Mouse (Mus musculus) limb, embryonic 14.5 days (tissue): Measurements from ENCODE around the gene Lysmd3. TPM values are rescaled to one million over a fixed set of nuclear protein-coding genes. Genes with fewer than 3 reads are reported as not detected.

Experiments used
- ATAC-seq: fragments of 200-750 bp; cut with Nextera tagmentation; 2 replicates; pipeline ENCODE4 v1.8.0; 2017; ENCODE audit warnings: low read depth, moderate number of reproducible peaks, moderate TSS enrichment; ENCODE audit not compliant: low FRiP score
- DNase-seq: peaks from one replicate; pipeline ENCODE4 v3.0.0-alpha.2; 2015; ENCODE audit warnings: low spot score
- H3K27ac ChIP-seq: fragments of 300-500 bp; sonication (generic); replicated peaks from 2 replicates; pipeline ENCODE4 v1.5.1; 2014; ENCODE audit warnings: low read depth, mild to moderate bottlenecking, low read length, moderate library complexity, mixed read lengths
- H3K27me3 ChIP-seq: fragments of 300-500 bp; sonication (generic); 2 replicates; pipeline ENCODE4 v1.6.1; 2014; ENCODE audit warnings: low read length, mixed read lengths; ENCODE audit not compliant: control insufficient read depth, insufficient read depth
- H3K36me3 ChIP-seq: fragments of 300-500 bp; sonication (generic); 2 replicates; pipeline ENCODE4 v1.6.1; 2014; ENCODE audit warnings: mild to moderate bottlenecking, low read length, moderate library complexity, mixed read lengths; ENCODE audit not compliant: control insufficient read depth, insufficient read depth
- H3K4me1 ChIP-seq: fragments of 300-500 bp; sonication (generic); 2 replicates; pipeline ENCODE4 v1.6.1; 2014; ENCODE audit warnings: antibody characterized with exemption, low read length, mixed read lengths; ENCODE audit not compliant: control insufficient read depth, insufficient read depth
- H3K4me2 ChIP-seq: fragments of 300-500 bp; sonication (generic); replicated peaks from 2 replicates; pipeline ENCODE4 v1.6.1; 2014; ENCODE audit warnings: low read depth, mild to moderate bottlenecking, low read length, moderate library complexity; ENCODE audit not compliant: severe bottlenecking
- H3K4me3 ChIP-seq: fragments of 300-500 bp; sonication (generic); replicated peaks from 2 replicates; pipeline ENCODE4 v1.5.1; 2014; ENCODE audit warnings: low read length
- H3K9ac ChIP-seq: fragments of 300-500 bp; sonication (generic); 2 replicates; pipeline ENCODE4 v1.6.1; 2014; ENCODE audit warnings: mild to moderate bottlenecking, low read depth, low read length, moderate library complexity; ENCODE audit not compliant: severe bottlenecking
- H3K9me3 ChIP-seq: fragments of 300-500 bp; sonication (generic); 2 replicates; pipeline ENCODE4 v1.6.1; 2016; ENCODE audit warnings: low read length; ENCODE audit not compliant: control insufficient read depth
- POLR2A ChIP-seq: fragments of 200-500 bp; IDR thresholded peaks from 2 replicates; pipeline ENCODE4 v1.8.0; 2012; ENCODE audit warnings: inconsistent platforms, mild to moderate bottlenecking, moderate library complexity, borderline replicate concordance; ENCODE audit not compliant: insufficient read depth, insufficient read length; ENCODE audit errors: extremely low read depth
- whole genome bisulfite sequencing: fragments of 180-500 bp; shearing (Covaris S2); extraction: QIAGEN DNeasy Blood & Tissue Kit; methylation state at CpG from one replicate; pipeline ENCODE4 v1.1.7; 2014; 5-methylcytosine and 5-hydroxymethylcytosine counted together
- polyA plus RNA-seq, 2 experiments: library from polyadenylated mRNA; depleted of rRNA in 1 of 2; stranded (reverse) in 1 of 2; unstranded in 1 of 2; fragments of >200 nt; fragmentation: Nextera tagmentation in 1 of 2; extraction: Ambion mirVana in 1 of 2; gene quantifications; 2 replicates each; pipeline versions ENCODE4 v1.2.1 to v1.2.3; 2012 to 2014

Gene Lysmd3
- polyA plus RNA-seq, 2 experiments = 19.3 to 35.1 TPM

- no peak for ATAC-seq
- Histone ChIP-seq H3K4me3 (peak overlapping the region; percentile 80), H3K4me2 (peak overlapping the region; percentile 97), H3K27me3 (no peaks in the 10 kb centered on the region), H3K9ac (peak overlapping the region; percentile 65), H3K4me1 (peaks cover 8% of the 10 kb centered on the region), H3K36me3 (no peaks in the 10 kb centered on the region), H3K9me3 (no peaks in the 10 kb centered on the region), H3K27ac (0 out of 2 replicates have a peak overlapping the region, but pooled peaks have one; percentile 80)
- no peak for TF ChIP-seq POLR2A
- 1% methylated on average over 7 of the region's 7 CpGs for WGBS
- no peak for DNase-seq
These were observed 52.8 kb downstream of the Lysmd3 start for GRCm38 (mm10) chr13:81710266-81710665.

- Histone ChIP-seq H3K9me3 (no peaks in the 10 kb centered on the region), H3K36me3 (no peaks in the 10 kb centered on the region), H3K27ac (peak within 1 kb of the TSS; percentile 80), H3K4me3 (peak within 1 kb of the TSS; percentile 80), H3K9ac (peak within 1 kb of the TSS; percentile 65), H3K27me3 (no peaks in the 10 kb centered on the region), H3K4me2 (peak within 1 kb of the TSS; percentile 97), H3K4me1 (peaks cover 8% of the 10 kb centered on the region)
- peak; percentile 97 for ATAC-seq
- peak; percentile 96 for DNase-seq
- whole genome bisulfite sequencing = under 1% methylated on average over 52 of the region's 61 CpGs
- TF ChIP-seq POLR2A = peak; percentile 48; the same call in 1 of the 2 replicates
These were observed 53.5 kb downstream of the Lysmd3 start, which contains the start of the genes Polr3g and Mblac2 for GRCm38 (mm10) chr13:81710775-81711545. Gene Polr3g, minus strand, starts transcription at chr13:81711013. Gene Mblac2, plus strand, starts transcription at chr13:81711341.

GRCm38 (mm10) chr13:81711546-81712371 lies 54.3 kb downstream of the Lysmd3 start:
- H3K27ac ChIP-seq = peak overlapping the region; percentile 80
- H3K27me3 ChIP-seq = no peaks in the 10 kb centered on the region
- peak overlapping the region; percentile 80 for H3K4me3 ChIP-seq
- no peak for TF ChIP-seq POLR2A
- peaks cover 8% of the 10 kb centered on the region for H3K4me1 ChIP-seq
- 1% methylated on average over 40 of the region's 42 CpGs for WGBS
- H3K36me3 ChIP-seq = no peaks in the 10 kb centered on the region
- no peaks in the 10 kb centered on the region; the same call in 1 of the 2 replicates for H3K9me3 ChIP-seq
- ATAC-seq (no peak), DNase-seq (no peak)
- peak overlapping the region; percentile 97 for H3K4me2 ChIP-seq
- peak overlapping the region; percentile 65 for H3K9ac ChIP-seq

- ATAC-seq = no peak
- Histone ChIP-seq H3K36me3 (no peaks in the 10 kb centered on the region), H3K4me3 (no peak overlapping the region)
These were observed 56.4 kb downstream of the Lysmd3 start for GRCm38 (mm10) chr13:81713896-81714295.

More at GRCm38 (mm10) chr13:81713896-81714295, 56.4 kb downstream of the Lysmd3 start:
- Histone ChIP-seq H3K9me3 (no peaks in the 10 kb centered on the region; the same call in 1 of the 2 replicates), H3K4me1 (peaks cover 8% of the 10 kb centered on the region), H3K4me2 (no peak overlapping the region), H3K27me3 (no peaks in the 10 kb centered on the region), H3K9ac (no peak overlapping the region), H3K27ac (no peak overlapping the region)
- 90% methylated on average over 1 of the region's 1 CpGs for WGBS
- DNase-seq = no peak
- TF ChIP-seq POLR2A = no peak

Other genes starting within 250 kb of the Lysmd3 start
- gene Adgrv1, start 24.5 kb upstream of the Lysmd3 start, polyA plus RNA-seq (2012; rRNA removed) = 0.55 TPM in 2 replicates
- gene Adgrv1, start 24.5 kb upstream of the Lysmd3 start, polyA plus RNA-seq (2014; fragmentation: Nextera tagmentation; extraction: Ambion mirVana) = 0.65 and 0.96 TPM in 2 replicates
- gene Polr3g, start 53.4 kb downstream of the Lysmd3 start, polyA plus RNA-seq (2012; rRNA removed) = 12.2 and 15.0 TPM in 2 replicates
- gene Polr3g, start 53.4 kb downstream of the Lysmd3 start, polyA plus RNA-seq (2014; fragmentation: Nextera tagmentation; extraction: Ambion mirVana) = 29.9 and 31.1 TPM in 2 replicates
- 4.9 and 5.4 TPM in 2 replicates for gene Mblac2, start 53.7 kb downstream of the Lysmd3 start, polyA plus RNA-seq (2012; rRNA removed)
- gene Mblac2, start 53.7 kb downstream of the Lysmd3 start, polyA plus RNA-seq (2014; fragmentation: Nextera tagmentation; extraction: Ambion mirVana) = 12.4 and 14.1 TPM in 2 replicates
- gene Cetn3, start 125.4 kb downstream of the Lysmd3 start, polyA plus RNA-seq (2012; rRNA removed) = 87.5 and 200 TPM in 2 replicates
- 250 and 262 TPM in 2 replicates for gene Cetn3, start 125.4 kb downstream of the Lysmd3 start, polyA plus RNA-seq (2014; fragmentation: Nextera tagmentation; extraction: Ambion mirVana)